Comparison of ENCODE assay signal across 9 mouse cellular contexts in the genomic region with DNA sequence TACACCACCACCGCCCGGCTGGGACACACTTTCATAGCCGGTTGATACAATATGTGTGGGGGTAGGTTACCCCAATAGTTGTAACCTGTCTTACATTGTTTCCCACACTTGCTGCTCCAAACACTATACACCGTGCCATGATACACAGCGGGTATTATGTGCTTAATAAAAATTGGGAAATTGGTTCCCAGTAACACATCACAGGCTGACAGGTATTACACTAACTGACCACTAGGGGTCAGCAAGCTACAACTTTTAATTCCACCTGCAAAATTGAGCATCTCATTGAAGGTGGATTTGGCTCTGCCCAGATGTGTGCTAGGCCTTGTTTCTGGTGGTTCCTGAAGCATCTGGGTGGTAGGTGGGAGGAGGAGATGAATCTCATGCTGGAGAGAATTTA. TPM values are rescaled to one million over a fixed set of nuclear protein-coding genes. Genes with fewer than 3 reads are reported as not detected.
DNase-seq lines count a peak whose midpoint lies in the region; ATAC-seq and TF ChIP-seq lines count a peak whose summit lies in the region.
"Had no signal": no experiment of that assay in that cellular context is flagged by ENCODE, and none has a peak within 500 bp of the region (broad histone marks: within the 10 kb centered on the region; RNA-seq: fewer than 3 reads in every experiment).

No protein-coding gene starts in this region.

- ATAC-seq in liver, embryonic 11.5 days (replicated peaks; ENCODE audit: low FRiP score): no peak
- peak; percentile 33; the same call in 1 of the 2 replicates for ATAC-seq in liver, postnatal 0 days

- DNase-seq in liver, adult 2 months (ENCODE audit: extremely low read depth, low read depth, low spot score): peak; percentile 42
- no peak for DNase-seq in liver, embryonic 11.5 days (ENCODE audit: low spot score)
- DNase-seq in Muller cell, postnatal 12 days (ENCODE audit: inconsistent ontology term): peak; percentile 27
- peak; percentile 77 for DNase-seq in embryo, embryonic 10 days (ENCODE audit: low spot score)
- peak; percentile 9 to 35 for DNase-seq in heart, postnatal 36 days
- no peak for DNase-seq in liver, postnatal 0 days
- DNase-seq in retina, adult 2 months (ENCODE audit: low read depth, low spot score): peak; percentile 34
- no peak for DNase-seq in urinary bladder, postnatal 14 days (ENCODE audit: low spot score)

- H3K27me3 ChIP-seq in liver, adult 2 months (ENCODE audit: control insufficient read depth, insufficient read depth, low read length): no peaks in the 10 kb centered on the region
- H3K27me3 ChIP-seq in liver, embryonic 11.5 days (replicated peaks; ENCODE audit: control insufficient read depth, insufficient read depth, low read length): no peaks in the 10 kb centered on the region
- no peaks in the 10 kb centered on the region for H3K27me3 ChIP-seq in liver, postnatal 0 days (ENCODE audit: insufficient read depth, low read length)

- no peaks in the 10 kb centered on the region for H3K4me1 ChIP-seq in liver, adult 2 months (ENCODE audit: control insufficient read depth, insufficient read depth, low read length)
- no peaks in the 10 kb centered on the region; the same call in none of the 2 replicates for H3K4me1 ChIP-seq in liver, embryonic 11.5 days (replicated peaks; ENCODE audit: control insufficient read depth, insufficient read depth, low read length)
- H3K4me1 ChIP-seq in liver, postnatal 0 days (ENCODE audit: insufficient read depth): no peaks in the 10 kb centered on the region

- no peaks in the 10 kb centered on the region for H3K79me2 ChIP-seq in liver, adult 2 months (ENCODE audit: control insufficient read depth, insufficient read depth, low read length)

- no peaks in the 10 kb centered on the region for H3K9me3 ChIP-seq in liver, embryonic 11.5 days (ENCODE audit: control insufficient read depth, low read length)
- H3K9me3 ChIP-seq in liver, postnatal 0 days (ENCODE audit: low read length): no peaks in the 10 kb centered on the region

- H3K4me3 ChIP-seq in liver, adult 2 months (ENCODE audit: insufficient read depth, low read depth, low read length): no peak overlapping the region
- H3K4me3 ChIP-seq in liver, embryonic 11.5 days (ENCODE audit: low read depth, low read length): no peak overlapping the region
- H3K4me3 ChIP-seq in liver, postnatal 0 days (ENCODE audit: low read depth, low read length): no peak overlapping the region
- H3K4me3 ChIP-seq: erythroblast, embryonic 14.5 days had no signal

- intact Hi-C loops in heart, postnatal 36 days (cut with DNase I): loop anchor here (1.0 to 5.0 kb wide), 3 partner anchors 143 to 452 kb away; no protein-coding TSS in a partner anchor

- 56% methylated on average over 5 of the region's 5 CpGs for WGBS in liver, adult 2 months
- WGBS in liver, embryonic 11.5 days: 55% methylated on average over 5 of the region's 5 CpGs
- WGBS in liver, postnatal 0 days (ENCODE audit: insufficient replicate concordance): 54% methylated on average over 5 of the region's 5 CpGs

- no peak overlapping the region for H3K4me2 ChIP-seq in liver, embryonic 11.5 days
- H3K4me2 ChIP-seq in liver, postnatal 0 days (ENCODE audit: low read depth, low read length): no peak overlapping the region

- no peak for TF ChIP-seq POLR2A in liver, adult 2 months (IDR thresholded peaks at IDR 0.05; ENCODE audit: extremely low read depth, insufficient read depth, low read length)

- TF ChIP-seq CTCF in liver, adult 2 months (IDR thresholded peaks at IDR 0.05; ENCODE audit: low read depth, low read length): no peak
- peak; percentile 96 for TF ChIP-seq CTCF in liver, postnatal 0 days (IDR thresholded peaks at IDR 0.05; ENCODE audit: low read depth)

- TF ChIP-seq EP300 in liver, postnatal 0 days (IDR thresholded peaks at IDR 0.05; ENCODE audit: low read depth): no peak

- H3K9ac ChIP-seq in liver, adult 2 months (ENCODE audit: low read depth, low read length): no peak overlapping the region
- H3K9ac ChIP-seq in liver, embryonic 11.5 days (ENCODE audit: low read depth, low read length): no peak overlapping the region
- H3K9ac ChIP-seq in liver, postnatal 0 days (replicated peaks): no peak overlapping the region

- no peak overlapping the region for H3K27ac ChIP-seq in liver, adult 2 months (replicated peaks; ENCODE audit: insufficient read depth, low read depth, low read length)
- H3K27ac ChIP-seq in liver, embryonic 11.5 days (ENCODE audit: low read depth, low read length): no peak overlapping the region
- H3K27ac ChIP-seq in liver, postnatal 0 days (ENCODE audit: low read depth): no peak overlapping the region

- H3K36me3 ChIP-seq in liver, adult 2 months (ENCODE audit: control insufficient read depth, insufficient read depth, low read length): no peaks in the 10 kb centered on the region
- H3K36me3 ChIP-seq in liver, embryonic 11.5 days (ENCODE audit: control insufficient read depth, insufficient read depth, low read length): no peaks in the 10 kb centered on the region
- no peaks in the 10 kb centered on the region for H3K36me3 ChIP-seq in liver, postnatal 0 days (replicated peaks; ENCODE audit: insufficient read depth, low read length)

RNA-seq across cellular contexts. Expression of a gene that starts 49.5 kb away (rescaled TPM):
- 26.4 and 32.6 TPM in 2 replicates for total RNA-seq in liver, adult 2 months (2014; rRNA removed)
- 19.9 and 25.7 TPM in 2 replicates for polyA plus RNA-seq in liver, adult 2 months (2012; rRNA removed)
- 29.3 and 31.7 TPM in 2 replicates for polyA plus RNA-seq in liver, embryonic 11.5 days (2014; fragmentation: Nextera tagmentation; extraction: Ambion mirVana)
- 10 to 100 TPM; 87.5 to 87.7 TPM for total RNA-seq in heart, postnatal 36 days (2021)
- 29.1 and 29.2 TPM in 2 replicates for polyA plus RNA-seq in liver, postnatal 0 days (2015; fragmentation: Nextera tagmentation; extraction: Ambion mirVana)

RNA-seq across cellular contexts. Expression of a gene that starts 50.6 kb away (rescaled TPM):
- total RNA-seq in liver, adult 2 months (2014; rRNA removed): 110 and 118 TPM in 2 replicates
- polyA plus RNA-seq in liver, adult 2 months (2012; rRNA removed): 82.6 and 90.2 TPM in 2 replicates
- polyA plus RNA-seq in liver, embryonic 11.5 days (2014; fragmentation: Nextera tagmentation; extraction: Ambion mirVana): 92.8 and 104 TPM in 2 replicates
- total RNA-seq in heart, postnatal 36 days (2021): 10 to 100 TPM; 46.2 to 52.5 TPM
- polyA plus RNA-seq in liver, postnatal 0 days (2015; fragmentation: Nextera tagmentation; extraction: Ambion mirVana): 43.7 and 45.3 TPM in 2 replicates

Comparison
In these comparisons a context has a peak if more than half of its experiments do, and no peak if none do; other contexts are left out.
1. DNase-seq: peak in liver, adult 2 months (single experiment), Muller cell, postnatal 12 days (single experiment), embryo, embryonic 10 days (single experiment), heart, postnatal 36 days (2 of 2) and retina, adult 2 months (single experiment); none in liver, embryonic 11.5 days (single experiment), liver, postnatal 0 days (single experiment) and urinary bladder, postnatal 14 days (single experiment).